Mouse (Mus musculus) heart, adult 10 weeks (tissue): ENCODE data around the gene Acot1. TPM values are rescaled to one million over a fixed set of nuclear protein-coding genes. Genes with fewer than 3 reads are reported as not detected.

Experiments
- polyA plus RNA-seq: library from polyadenylated mRNA; stranded (reverse); fragments of 350-450 nt; fragmentation: Illumina TruSeq; extraction: RNeasy Lipid Tissue Mini Kit (QIAGEN cat#74804); gene quantifications from one replicate; pipeline ENCODE4 v1.2.3, GENCODE M21; 2014; ENCODE audit warnings: low read depth, low replicate concordance

The Acot1 gene
- polyA plus RNA-seq = 59.6 TPM

GRCm38 (mm10) chr12:84009171-84009965 is at the start of gene Acot1:
Acot1 (plus strand) TSS chr12:84009490.

GRCm38 (mm10) chr12:83984752-83985151 is 24.5 kb upstream of the Acot1 start, which contains the start of gene Heatr4:
Heatr4 (minus strand) TSS chr12:83984852.

GRCm38 (mm10) chr12:83987583-83988441 is 21.5 kb upstream of the Acot1 start, which contains the start of gene Acot2:
Acot2 (plus strand) TSS chr12:83987861.

GRCm38 (mm10) chr12:84038241-84038640 is 29.0 kb downstream of the Acot1 start, which contains the start of gene Acot4:
Acot4 (plus strand) TSS chr12:84038379.

GRCm38 (mm10) chr12:84038691-84039111 is 29.4 kb downstream of the Acot1 start, which contains the start of gene Gm49366:
Gm49366 (plus strand) TSS chr12:84038935.

GRCm38 (mm10) chr12:84051937-84052474 is 42.7 kb downstream of the Acot1 start, which contains the start of gene Acot3:
Acot3 (plus strand) TSS chr12:84052144.

Other genes with a start within 250 kb of the Acot1 start
- gene Papln, start 245.9 kb upstream of the Acot1 start, polyA plus RNA-seq = 5.1 TPM
- gene Numb, start 87.6 kb upstream of the Acot1 start, polyA plus RNA-seq = 26.6 TPM
- gene Riox1, start 58.9 kb upstream of the Acot1 start, polyA plus RNA-seq = 5.0 TPM
- gene Heatr4, start 24.6 kb upstream of the Acot1 start, polyA plus RNA-seq = not detected
- 44.9 TPM for gene Acot2, start 21.6 kb upstream of the Acot1 start, polyA plus RNA-seq
- gene Acot4, start 28.9 kb downstream of the Acot1 start, polyA plus RNA-seq = 0.55 TPM
- not detected for gene Gm49366, start 29.4 kb downstream of the Acot1 start, polyA plus RNA-seq
- gene Acot3, start 42.7 kb downstream of the Acot1 start, polyA plus RNA-seq = 1.8 TPM
- not detected for gene Acot5, start 59.8 kb downstream of the Acot1 start, polyA plus RNA-seq
- gene Acot6, start 91.2 kb downstream of the Acot1 start, polyA plus RNA-seq = 2.9 TPM
- 4.3 TPM for gene Dnal1, start 104.9 kb downstream of the Acot1 start, polyA plus RNA-seq
- gene Pnma1, start 139.0 kb downstream of the Acot1 start, polyA plus RNA-seq = not detected
- 8.2 TPM for gene Elmsan1, start 209.4 kb downstream of the Acot1 start, polyA plus RNA-seq